Mouse (Mus musculus): Measurements from ENCODE around the gene Zfp763. TPM values are rescaled to one million over a fixed set of nuclear protein-coding genes. Genes with fewer than 3 reads are reported as not detected.

Gene Zfp763
- polyA plus RNA-seq, 1 experiment from 2014 or later = 12.6 TPM

DNA sequence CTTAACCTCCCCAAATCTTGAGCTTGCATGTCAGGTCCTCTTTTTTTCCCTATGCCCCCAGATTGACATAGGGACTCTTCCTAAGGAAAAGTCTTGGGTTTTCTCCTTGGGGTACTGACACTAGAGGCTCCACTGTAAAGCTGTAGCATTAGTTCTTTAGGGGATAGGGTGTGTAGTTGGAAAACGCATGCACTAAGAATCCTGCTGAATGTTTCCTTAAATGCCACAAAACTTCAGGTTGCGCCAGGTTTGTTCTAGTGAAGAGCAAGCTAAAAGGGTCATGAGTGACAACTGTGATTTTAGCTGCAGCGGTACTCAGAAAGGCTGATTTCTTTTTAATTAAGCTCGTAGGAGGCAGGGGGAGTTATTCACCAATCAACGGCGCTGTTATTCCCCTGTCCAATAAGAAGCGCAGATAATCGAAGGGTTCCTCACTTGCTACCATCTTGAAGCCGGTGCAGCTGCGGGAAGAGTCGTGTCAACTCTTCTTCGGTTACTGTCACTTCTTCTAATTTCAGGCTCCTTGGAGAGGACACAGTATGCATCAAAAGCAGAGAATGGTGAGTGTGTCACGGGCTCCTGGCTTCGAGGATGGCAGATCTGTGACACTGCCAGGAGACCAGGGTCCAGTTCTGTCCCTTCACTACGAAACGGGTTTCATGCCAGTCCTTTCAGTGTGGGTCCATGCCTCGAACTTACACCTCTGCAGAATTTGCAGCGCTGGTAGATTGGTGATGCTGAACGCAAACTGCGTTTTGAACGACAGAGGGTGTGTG, 40.3 kb downstream of the Zfp763 start, which contains the start of gene Zfp952:
Zfp952 (plus strand) TSS at position 431 of the 776 bp plus-strand sequence.
- Histone ChIP-seq H3K9ac (ENCODE audit: low read length) (peak within 1 kb of the TSS; percentile 78), H3K27ac (ENCODE audit: low read depth) (peak within 1 kb of the TSS; percentile 55), H3K9me3 (ENCODE audit: control insufficient read depth, low read length) (no peaks in the 10 kb centered on the region), H3K4me3 (ENCODE audit: low read depth, low read length) (peak within 1 kb of the TSS; percentile 75), H3K4me2 (ENCODE audit: low read length) (peak within 1 kb of the TSS; percentile 77), H3K4me1 (replicated peaks; ENCODE audit: control insufficient read depth, insufficient read depth, low read length) (peaks cover 12% of the 10 kb centered on the region; the same call in 1 of the 2 replicates), H3K27me3 (replicated peaks; ENCODE audit: control insufficient read depth, insufficient read depth, low read length) (no peaks in the 10 kb centered on the region), H3K36me3 (ENCODE audit: control insufficient read depth, insufficient read depth, low read length) (peaks cover 12% of the 10 kb centered on the region)
- 1% methylated on average over 21 of the region's 21 CpGs for WGBS
- ATAC-seq (replicated peaks; ENCODE audit: low FRiP score, low TSS enrichment, low read depth) (peak; percentile 96; the same call in 1 of the 2 replicates), DNase-seq (ENCODE audit: low spot score) (peak; percentile 87)

DNA sequence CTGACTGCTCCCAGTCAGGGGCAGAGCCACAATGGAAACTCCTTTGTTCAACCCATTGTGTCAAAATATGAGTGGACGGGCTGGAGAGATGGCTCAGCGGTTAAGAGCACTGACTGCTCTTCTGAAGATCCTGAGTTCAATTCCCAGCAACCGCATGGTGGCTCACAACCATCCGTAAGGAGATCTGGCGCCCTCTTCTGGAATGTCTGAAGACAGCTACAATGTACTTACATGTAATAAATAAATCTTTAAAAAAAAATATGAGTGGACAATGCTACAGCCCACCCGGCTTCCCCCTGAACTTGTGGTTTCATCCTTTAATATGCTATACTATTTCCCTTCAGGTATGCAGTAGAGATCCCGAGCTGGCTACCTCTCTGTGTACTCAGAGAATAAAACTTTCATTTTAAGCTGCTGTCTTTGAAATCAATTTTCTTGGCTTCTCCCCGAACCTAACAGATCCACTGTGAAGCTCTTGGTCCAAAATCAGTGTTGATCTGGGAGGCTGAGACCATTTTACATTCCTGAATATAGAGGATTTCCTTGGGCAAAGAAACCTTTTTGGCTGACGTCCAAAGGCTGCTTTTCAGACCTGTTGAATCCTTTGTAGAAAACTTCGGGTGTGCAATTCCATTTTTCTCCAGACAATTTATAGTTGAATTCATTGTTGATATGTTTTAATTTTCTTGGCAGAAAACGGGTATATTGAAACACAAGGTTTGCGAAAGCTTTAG, 41.1 kb downstream of the Zfp763 start:
- Histone ChIP-seq H3K27me3 (replicated peaks; ENCODE audit: control insufficient read depth, insufficient read depth, low read length) (no peaks in the 10 kb centered on the region), H3K4me2 (ENCODE audit: low read length) (peak overlapping the region; percentile 77), H3K4me1 (replicated peaks; ENCODE audit: control insufficient read depth, insufficient read depth, low read length) (peaks cover 12% of the 10 kb centered on the region; the same call in 1 of the 2 replicates), H3K9me3 (ENCODE audit: control insufficient read depth, low read length) (no peaks in the 10 kb centered on the region), H3K9ac (ENCODE audit: low read length) (no peak overlapping the region), H3K4me3 (ENCODE audit: low read depth, low read length) (peak overlapping the region; percentile 75), H3K27ac (ENCODE audit: low read depth) (peak overlapping the region; percentile 55; the same call in 1 of the 2 replicates), H3K36me3 (ENCODE audit: control insufficient read depth, insufficient read depth, low read length) (peaks cover 12% of the 10 kb centered on the region)
- no peak for DNase-seq (ENCODE audit: low spot score)
- 71% methylated on average over 12 of the region's 12 CpGs for WGBS
- ATAC-seq (replicated peaks; ENCODE audit: low FRiP score, low TSS enrichment, low read depth) = no peak

DNA sequence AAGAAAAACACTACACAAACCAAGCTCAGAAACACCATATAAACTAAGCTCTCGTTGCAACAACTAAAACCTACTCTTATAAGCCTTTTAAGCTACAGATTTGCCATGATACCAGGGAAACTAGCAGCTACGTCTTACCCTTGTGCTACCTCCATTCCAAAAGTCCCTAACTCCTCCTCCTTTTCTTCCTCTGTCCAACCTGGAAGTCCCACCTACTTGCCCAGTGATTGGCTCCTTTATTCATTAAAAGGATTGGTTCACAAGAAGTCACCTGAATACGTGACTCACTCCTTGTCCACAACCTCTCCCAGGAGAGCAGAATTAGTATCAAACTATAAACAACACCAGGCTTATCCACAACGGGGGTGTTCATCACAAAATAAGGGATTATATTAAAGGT, 46.9 kb downstream of the Zfp763 start:
- ATAC-seq (replicated peaks; ENCODE audit: low FRiP score, low TSS enrichment, low read depth) = no peak
- Histone ChIP-seq H3K36me3 (ENCODE audit: control insufficient read depth, insufficient read depth, low read length) (no peaks in the 10 kb centered on the region), H3K4me2 (ENCODE audit: low read length) (no peak overlapping the region), H3K9ac (ENCODE audit: low read length) (no peak overlapping the region), H3K9me3 (ENCODE audit: control insufficient read depth, low read length) (no peaks in the 10 kb centered on the region), H3K4me1 (replicated peaks; ENCODE audit: control insufficient read depth, insufficient read depth, low read length) (no peaks in the 10 kb centered on the region), H3K27me3 (replicated peaks; ENCODE audit: control insufficient read depth, insufficient read depth, low read length) (no peaks in the 10 kb centered on the region), H3K4me3 (ENCODE audit: low read depth, low read length) (no peak overlapping the region), H3K27ac (ENCODE audit: low read depth) (no peak overlapping the region)
- no peak for DNase-seq (ENCODE audit: low spot score)
- WGBS = 78% methylated on average over 4 of the region's 4 CpGs

DNA sequence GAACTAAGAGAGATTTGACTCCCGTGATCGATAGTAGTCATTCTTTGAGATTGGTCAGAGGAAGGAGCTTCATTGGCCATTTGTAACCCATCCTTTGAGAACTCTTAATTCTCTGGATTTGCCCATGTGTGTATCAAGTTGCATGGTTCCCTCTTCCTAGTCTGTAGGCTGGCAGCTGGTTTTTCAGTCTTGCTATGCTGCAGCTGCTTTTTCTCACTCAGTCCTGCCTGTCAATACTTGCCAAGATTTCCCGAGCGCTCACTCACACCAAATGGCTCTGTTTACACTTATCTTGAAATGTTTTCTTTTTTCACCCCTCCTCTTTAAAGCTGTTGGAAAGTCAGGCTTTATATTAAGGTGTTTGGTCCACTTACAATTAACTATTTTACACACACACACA, 51.8 kb downstream of the Zfp763 start:
- H3K4me3 ChIP-seq (ENCODE audit: low read depth, low read length) = no peak overlapping the region
- 71% methylated on average over 4 of the region's 4 CpGs for WGBS
- H3K9ac ChIP-seq (ENCODE audit: low read length) = no peak overlapping the region
- H3K36me3 ChIP-seq (ENCODE audit: control insufficient read depth, insufficient read depth, low read length) = peaks cover 38% of the 10 kb centered on the region
- no peak for ATAC-seq (replicated peaks; ENCODE audit: low FRiP score, low TSS enrichment, low read depth)
- no peaks in the 10 kb centered on the region for H3K9me3 ChIP-seq (ENCODE audit: control insufficient read depth, low read length)
- no peak overlapping the region for H3K4me2 ChIP-seq (ENCODE audit: low read length)
- no peaks in the 10 kb centered on the region for H3K27me3 ChIP-seq (replicated peaks; ENCODE audit: control insufficient read depth, insufficient read depth, low read length)
- no peaks in the 10 kb centered on the region for H3K4me1 ChIP-seq (replicated peaks; ENCODE audit: control insufficient read depth, insufficient read depth, low read length)
- H3K27ac ChIP-seq (ENCODE audit: low read depth) = no peak overlapping the region
- no peak for DNase-seq (ENCODE audit: low spot score)

Other genes starting within 250 kb of the Zfp763 start
- gene Zfp871, start 245.1 kb downstream of the Zfp763 start, polyA plus RNA-seq (2014; fragmentation: Nextera tagmentation; extraction: Ambion mirVana) = 45.7 and 55.4 TPM in 2 replicates
- gene Zfp811, start 223.5 kb downstream of the Zfp763 start, polyA plus RNA-seq (2014; fragmentation: Nextera tagmentation; extraction: Ambion mirVana) = 5.3 and 6.1 TPM in 2 replicates
- 14.2 and 16.9 TPM in 2 replicates for gene Zfp799, start 203.1 kb downstream of the Zfp763 start, polyA plus RNA-seq (2014; fragmentation: Nextera tagmentation; extraction: Ambion mirVana)
- gene Zfp870, start 141.8 kb downstream of the Zfp763 start, polyA plus RNA-seq (2014; fragmentation: Nextera tagmentation; extraction: Ambion mirVana) = 6.7 and 8.6 TPM in 2 replicates
- gene Cyp4f14, start 116.1 kb downstream of the Zfp763 start, polyA plus RNA-seq (2014; fragmentation: Nextera tagmentation; extraction: Ambion mirVana) = 0.73 and 0.78 TPM in 2 replicates
- gene Cyp4f13, start 86.0 kb downstream of the Zfp763 start, polyA plus RNA-seq (2014; fragmentation: Nextera tagmentation; extraction: Ambion mirVana) = 17.8 and 19.9 TPM in 2 replicates
- gene Zfp472, start 67.6 kb downstream of the Zfp763 start, polyA plus RNA-seq (2014; fragmentation: Nextera tagmentation; extraction: Ambion mirVana) = 13.1 and 14.9 TPM in 2 replicates
- gene Zfp952, start 40.3 kb downstream of the Zfp763 start, polyA plus RNA-seq (2014; fragmentation: Nextera tagmentation; extraction: Ambion mirVana) = 8.5 and 12.9 TPM in 2 replicates
- not detected in 2 replicates for gene 4921501E09Rik, start 34.7 kb upstream of the Zfp763 start, polyA plus RNA-seq (2014; fragmentation: Nextera tagmentation; extraction: Ambion mirVana)
- gene Zfp563, start 55.9 kb upstream of the Zfp763 start, polyA plus RNA-seq (2014; fragmentation: Nextera tagmentation; extraction: Ambion mirVana) = 6.6 and 7.1 TPM in 2 replicates
- not detected in 2 replicates for gene Morc2b, start 106.3 kb upstream of the Zfp763 start, polyA plus RNA-seq (2014; fragmentation: Nextera tagmentation; extraction: Ambion mirVana)
- gene Olfr55, start 135.0 kb upstream of the Zfp763 start, polyA plus RNA-seq (2014; fragmentation: Nextera tagmentation; extraction: Ambion mirVana) = not detected in 2 replicates
- not detected in 2 replicates for gene Olfr239, start 157.9 kb upstream of the Zfp763 start, polyA plus RNA-seq (2014; fragmentation: Nextera tagmentation; extraction: Ambion mirVana)
- not detected in 2 replicates for gene Olfr1564, start 188.3 kb upstream of the Zfp763 start, polyA plus RNA-seq (2014; fragmentation: Nextera tagmentation; extraction: Ambion mirVana)
- 16.8 and 18.0 TPM in 2 replicates for gene Zfp955a, start 221.7 kb upstream of the Zfp763 start, polyA plus RNA-seq (2014; fragmentation: Nextera tagmentation; extraction: Ambion mirVana)
- 0.04 TPM in 1 of 2 replicates, not detected in the other for gene Olfr63, start 231.3 kb upstream of the Zfp763 start, polyA plus RNA-seq (2014; fragmentation: Nextera tagmentation; extraction: Ambion mirVana)